Mouse (Mus musculus) liver, postnatal 0 days (tissue): ENCODE results near the gene Olfr1373. TPM values are rescaled to one million over a fixed set of nuclear protein-coding genes. Genes with fewer than 3 reads are reported as not detected.

ENCODE experiments used
- ATAC-seq: fragments of 200-750 bp; cut with Nextera tagmentation; 2 replicates; pipeline ENCODE4 v1.8.0; 2017; ENCODE audit warnings: mild to moderate bottlenecking, moderate library complexity
- DNase-seq: peaks from one replicate; pipeline ENCODE4 v3.0.0-alpha.2; 2016
- H3K27ac ChIP-seq: fragments of 300-500 bp; sonication (generic); 2 replicates; pipeline ENCODE4 v1.5.1; 2014; ENCODE audit warnings: antibody characterized with exemption, moderate library complexity, mild to moderate bottlenecking, low read depth
- H3K27me3 ChIP-seq: fragments of 300-500 bp; sonication (generic); 2 replicates; pipeline ENCODE4 v1.6.1; 2014; ENCODE audit warnings: low read length, control low read depth, mixed read lengths; ENCODE audit not compliant: insufficient read depth
- H3K36me3 ChIP-seq: fragments of 300-500 bp; sonication (generic); replicated peaks from 2 replicates; pipeline ENCODE4 v1.6.1; 2014; ENCODE audit warnings: mild to moderate bottlenecking, control low read depth, low read length, moderate library complexity, mixed read lengths; ENCODE audit not compliant: insufficient read depth
- H3K4me1 ChIP-seq: fragments of 300-500 bp; sonication (generic); 2 replicates; pipeline ENCODE4 v1.6.1; 2014; ENCODE audit warnings: antibody characterized with exemption, mild to moderate bottlenecking, control low read depth; ENCODE audit not compliant: insufficient read depth
- H3K4me2 ChIP-seq: fragments of 300-500 bp; sonication (generic); 2 replicates; pipeline ENCODE4 v1.6.1; 2014; ENCODE audit warnings: low read depth, mild to moderate bottlenecking, low read length, moderate library complexity, mixed read lengths
- H3K4me3 ChIP-seq: fragments of 300-500 bp; sonication (generic); 2 replicates; pipeline ENCODE4 v1.5.1; 2014; ENCODE audit warnings: low read depth, low read length
- H3K9ac ChIP-seq: fragments of 300-500 bp; sonication (generic); replicated peaks from 2 replicates; pipeline ENCODE4 v1.6.1; 2014; ENCODE audit warnings: mild to moderate bottlenecking, moderate library complexity
- H3K9me3 ChIP-seq: fragments of 300-500 bp; sonication (generic); 2 replicates; pipeline ENCODE4 v1.6.1; 2016; ENCODE audit warnings: mild to moderate bottlenecking, control low read depth, low read length, mixed read lengths
- CTCF ChIP-seq: sonication (generic); IDR thresholded peaks from 2 replicates; pipeline ENCODE4 v1.5.1; 2016; ENCODE audit warnings: antibody characterized with exemption, low read depth
- EP300 ChIP-seq: IDR thresholded peaks from 2 replicates; pipeline ENCODE4 v1.6.1; 2016; ENCODE audit warnings: antibody characterized with exemption, low read depth, mild to moderate bottlenecking
- WGBS: fragments of 180-500 bp; shearing (Covaris S2); extraction: QIAGEN DNeasy Blood & Tissue Kit; methylation state at CpG from one replicate; pipeline ENCODE4 v1.1.7; 2014; ENCODE audit not compliant: insufficient replicate concordance; 5-methylcytosine and 5-hydroxymethylcytosine counted together
- polyA plus RNA-seq: library from polyadenylated mRNA; unstranded; fragments of >200 nt; fragmentation: Nextera tagmentation; extraction: Ambion mirVana; gene quantifications from 2 replicates; pipeline ENCODE4 v1.2.1, GENCODE M21; 2015

Olfr1373 gene
- polyA plus RNA-seq, 1 experiment from 2014 or later = not detected

DNA sequence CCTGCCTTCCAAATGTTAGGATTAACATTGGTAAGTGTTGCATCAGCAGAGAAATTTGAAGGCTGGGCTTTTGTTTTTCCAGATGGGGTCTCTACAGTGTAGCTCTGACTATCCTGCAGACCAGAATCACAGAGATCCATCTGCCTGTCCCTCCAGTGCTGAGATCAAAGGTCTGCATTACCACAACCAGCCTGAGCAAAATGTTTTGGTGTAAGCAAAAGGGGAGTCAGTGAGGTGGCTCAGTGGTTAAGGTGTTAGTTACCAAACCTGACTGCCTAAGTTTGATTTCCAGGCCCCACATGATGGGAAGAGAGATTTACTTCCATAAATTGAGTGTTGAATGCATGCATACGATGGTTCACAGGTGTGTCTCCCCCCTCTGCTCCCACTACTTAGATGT is 35.9 kb downstream of the Olfr1373 start:
- H3K36me3 ChIP-seq = peaks cover 10% of the 10 kb centered on the region
- no peak overlapping the region for H3K9ac ChIP-seq
- H3K4me1 ChIP-seq = peaks cover 22% of the 10 kb centered on the region
- ATAC-seq (no peak), DNase-seq (no peak)
- H3K27me3 ChIP-seq = no peaks in the 10 kb centered on the region
- 76% methylated on average over 1 of the region's 1 CpGs for WGBS
- H3K4me3 ChIP-seq = no peak overlapping the region
- no peak overlapping the region for H3K4me2 ChIP-seq
- no peak for TF ChIP-seq CTCF
- no peak for TF ChIP-seq EP300
- H3K9me3 ChIP-seq = no peaks in the 10 kb centered on the region
- H3K27ac ChIP-seq = no peak overlapping the region

DNA sequence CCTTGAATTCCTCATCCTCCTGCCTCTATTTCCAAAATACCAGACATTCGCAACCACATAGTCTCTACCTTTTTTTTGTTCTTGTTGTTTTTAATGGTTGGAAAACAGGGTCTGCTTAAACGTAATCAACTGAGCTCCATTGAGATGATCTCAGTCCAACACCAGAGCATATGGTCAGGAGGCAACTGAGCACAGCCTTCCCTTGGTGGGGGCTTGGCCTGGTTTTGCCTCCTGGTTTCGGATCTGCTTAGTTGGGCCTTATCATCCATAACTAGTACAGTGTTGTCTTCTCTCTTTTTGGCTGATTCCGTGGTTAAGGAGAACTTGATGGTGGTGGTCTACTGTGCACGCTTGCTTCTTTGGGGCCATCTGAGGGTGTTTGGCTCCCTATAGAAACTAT is 36.5 kb downstream of the Olfr1373 start:
- peaks cover 26% of the 10 kb centered on the region for H3K4me1 ChIP-seq
- ATAC-seq (no peak), DNase-seq (no peak)
- TF ChIP-seq EP300 (no peak), CTCF (no peak)
- H3K9me3 ChIP-seq = no peaks in the 10 kb centered on the region
- H3K27ac ChIP-seq = no peak overlapping the region
- no peaks in the 10 kb centered on the region for H3K27me3 ChIP-seq
- no peak overlapping the region for H3K4me3 ChIP-seq
- no peak overlapping the region for H3K4me2 ChIP-seq
- WGBS = 78% methylated on average over 5 of the region's 5 CpGs
- H3K9ac ChIP-seq = no peak overlapping the region
- peaks cover 6% of the 10 kb centered on the region for H3K36me3 ChIP-seq

DNA sequence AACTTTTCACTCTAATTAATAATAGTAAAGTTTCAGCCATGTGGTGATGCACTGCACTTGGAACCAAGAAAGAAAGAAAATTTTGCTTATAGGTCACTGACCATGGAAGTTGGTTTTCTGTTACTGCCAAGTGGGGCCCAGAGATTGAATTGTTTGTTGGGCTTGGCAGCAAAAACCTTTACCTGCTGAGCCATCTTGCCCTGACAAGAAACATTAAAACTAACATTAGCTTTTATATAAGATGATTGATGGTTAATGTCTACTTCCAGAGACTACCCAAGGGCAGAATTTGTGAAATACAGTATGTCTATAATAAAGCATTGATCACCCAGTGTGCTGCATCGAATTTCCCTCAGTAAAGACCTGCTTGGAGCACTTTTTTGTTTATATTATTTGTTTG is 38.9 kb downstream of the Olfr1373 start:
- no peak for ATAC-seq
- DNase-seq = no peak
- peaks cover 36% of the 10 kb centered on the region for H3K4me1 ChIP-seq

DNA sequence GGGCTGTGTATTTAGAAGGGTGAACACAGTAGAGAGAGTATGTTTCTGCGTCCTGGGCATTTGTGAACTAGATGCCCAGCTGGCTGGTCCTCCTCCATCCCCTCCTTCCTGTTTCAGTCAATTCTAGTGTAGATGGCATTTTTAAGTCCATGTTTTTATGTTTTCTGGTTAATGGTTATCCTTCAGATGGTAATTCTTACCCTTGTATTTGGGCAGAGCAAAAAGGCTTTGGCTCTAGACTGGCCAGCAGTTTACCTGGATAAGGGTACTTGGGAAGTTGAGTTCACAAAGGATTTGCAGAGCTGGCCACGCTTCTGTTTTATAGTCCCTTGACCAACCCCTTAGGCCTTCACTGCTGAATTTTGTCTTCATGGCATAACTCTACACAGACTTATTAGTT is 39.3 kb downstream of the Olfr1373 start:
- H3K27me3 ChIP-seq = no peaks in the 10 kb centered on the region
- 84% methylated on average over 2 of the region's 2 CpGs for WGBS
- H3K9me3 ChIP-seq = no peaks in the 10 kb centered on the region
- TF ChIP-seq EP300 (no peak), CTCF (no peak)
- H3K4me2 ChIP-seq = no peak overlapping the region
- no peak overlapping the region for H3K9ac ChIP-seq
- H3K4me1 ChIP-seq = peaks cover 40% of the 10 kb centered on the region
- H3K36me3 ChIP-seq = 0 out of 2 replicates have a peak, but pooled peaks cover 2% of the 10 kb centered on the region
- no peak overlapping the region for H3K4me3 ChIP-seq
- DNase-seq = no peak
- ATAC-seq = no peak
- H3K27ac ChIP-seq = no peak overlapping the region

More for the DNA sequence above, 38.9 kb downstream of the Olfr1373 start:
- no peaks in the 10 kb centered on the region for H3K36me3 ChIP-seq
- H3K9ac ChIP-seq = no peak overlapping the region
- H3K27me3 ChIP-seq = no peaks in the 10 kb centered on the region
- no peak overlapping the region for H3K27ac ChIP-seq
- TF ChIP-seq CTCF = no peak
- no peak for TF ChIP-seq EP300
- no peaks in the 10 kb centered on the region for H3K9me3 ChIP-seq
- no peak overlapping the region for H3K4me3 ChIP-seq
- 92% methylated on average over 1 of the region's 1 CpGs for WGBS
- no peak overlapping the region for H3K4me2 ChIP-seq

DNA sequence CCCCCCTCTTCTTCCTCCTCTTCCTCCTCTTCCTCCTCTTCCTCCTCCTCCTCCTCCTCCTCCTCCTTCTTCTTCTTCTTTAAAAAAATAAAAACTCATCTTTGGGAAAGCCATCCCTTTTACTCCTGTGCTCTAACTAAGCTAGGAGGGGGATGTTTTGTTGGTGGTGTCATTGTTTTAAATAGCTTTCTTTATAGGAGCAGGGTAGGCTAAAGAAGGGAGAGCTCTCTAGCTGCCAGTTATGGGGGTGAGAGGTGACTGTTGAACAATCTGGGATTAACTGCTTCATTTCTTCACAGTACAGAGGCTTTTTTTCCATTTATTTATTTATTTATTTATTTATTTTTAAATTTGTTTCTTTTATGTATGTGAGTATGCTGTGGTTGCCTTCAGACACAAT is 39.8 kb downstream of the Olfr1373 start:
- no peak for DNase-seq
- H3K4me3 ChIP-seq = no peak overlapping the region
- H3K27me3 ChIP-seq = no peaks in the 10 kb centered on the region
- peaks cover 46% of the 10 kb centered on the region for H3K4me1 ChIP-seq
- no peak overlapping the region for H3K27ac ChIP-seq
- no peak for ATAC-seq
- H3K4me2 ChIP-seq = no peak overlapping the region
- no peak for TF ChIP-seq CTCF
- no peak for TF ChIP-seq EP300
- H3K36me3 ChIP-seq = 0 out of 2 replicates have a peak, but pooled peaks cover 2% of the 10 kb centered on the region
- H3K9ac ChIP-seq = no peak overlapping the region
- H3K9me3 ChIP-seq = no peaks in the 10 kb centered on the region

DNA sequence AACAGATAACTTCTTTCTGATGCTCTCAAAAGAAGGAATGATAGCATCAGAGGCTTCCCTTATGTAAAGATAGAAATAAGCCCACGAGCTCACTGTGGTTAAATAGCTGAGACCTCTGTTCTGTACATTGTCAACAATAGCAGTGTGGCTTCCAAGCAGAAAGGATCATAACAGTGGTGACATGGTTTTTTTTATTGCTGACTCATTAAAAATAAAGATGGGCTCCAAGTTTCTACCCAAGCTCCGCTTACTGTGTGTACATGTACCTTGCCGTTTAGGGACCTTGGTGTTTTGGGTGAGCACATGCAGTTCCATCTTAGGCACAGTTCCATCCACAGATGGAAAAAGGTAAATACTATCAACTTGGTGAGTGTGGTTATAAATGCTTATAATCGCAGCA is 42.4 kb downstream of the Olfr1373 start:
- no peak for TF ChIP-seq CTCF
- TF ChIP-seq EP300 = no peak
- 60% methylated on average over 4 of the region's 4 CpGs for WGBS
- no peaks in the 10 kb centered on the region for H3K9me3 ChIP-seq
- no peak overlapping the region for H3K4me2 ChIP-seq
- peaks cover 45% of the 10 kb centered on the region for H3K4me1 ChIP-seq
- H3K27ac ChIP-seq = no peak overlapping the region
- H3K4me3 ChIP-seq = no peak overlapping the region
- H3K36me3 ChIP-seq = 0 out of 2 replicates have a peak, but pooled peaks cover 2% of the 10 kb centered on the region
- no peak for DNase-seq
- H3K9ac ChIP-seq = no peak overlapping the region; the same call in 1 of the 2 replicates
- no peaks in the 10 kb centered on the region for H3K27me3 ChIP-seq
- no peak for ATAC-seq

DNA sequence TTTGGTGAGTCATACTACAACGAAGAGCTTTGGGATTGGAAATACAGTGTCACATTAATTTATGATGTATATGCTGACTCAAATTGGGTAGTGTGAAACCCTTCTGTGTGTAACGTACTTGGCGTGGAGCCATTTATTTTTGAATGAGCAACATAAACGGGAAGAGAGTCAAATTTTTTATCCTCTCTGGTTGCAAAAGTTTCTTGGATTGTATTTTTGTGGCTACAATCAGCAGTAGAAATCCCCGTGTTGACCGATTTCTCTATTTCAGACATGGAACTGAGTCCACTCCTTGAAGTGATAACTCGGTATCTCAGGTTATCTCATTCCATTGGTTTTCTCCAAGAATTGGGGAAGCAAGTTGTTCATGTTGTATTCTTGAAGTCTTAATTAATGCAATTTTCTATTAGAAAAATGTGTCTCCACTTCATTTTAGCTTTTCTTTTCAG is 45.5 kb downstream of the Olfr1373 start:
- peak overlapping the region; percentile 83 for H3K4me2 ChIP-seq
- no peak for ATAC-seq
- no peaks in the 10 kb centered on the region for H3K9me3 ChIP-seq
- peak overlapping the region; percentile 100 for H3K27ac ChIP-seq
- no peaks in the 10 kb centered on the region for H3K27me3 ChIP-seq
- TF ChIP-seq CTCF (no peak), EP300 (no peak)
- 0 out of 2 replicates have a peak, but pooled peaks cover 2% of the 10 kb centered on the region for H3K36me3 ChIP-seq
- WGBS = 1% methylated on average over 7 of the region's 7 CpGs
- peaks cover 45% of the 10 kb centered on the region for H3K4me1 ChIP-seq
- peak overlapping the region; percentile 99 for H3K9ac ChIP-seq
- no peak for DNase-seq
- H3K4me3 ChIP-seq = peak overlapping the region; percentile 81
